Mouse (Mus musculus): ENCODE results near the gene Pip4p1. TPM values are rescaled to one million over a fixed set of nuclear protein-coding genes. Genes with fewer than 3 reads are reported as not detected.

Gene Pip4p1
- polyA plus RNA-seq, 1 experiment, result 156 TPM

GRCm38 (mm10) chr14:50896747-50897373 is 33.8 kb downstream of the Pip4p1 start:
- peak in 1 of 2 experiments; percentile 55 for DNase-seq (ENCODE audit: extremely low spot score in 1 of 2, low spot score in 1 of 2)

- DNase-seq (ENCODE audit: extremely low spot score in 1 of 2, low spot score in 1 of 2), result peak in 1 of 2 experiments; percentile 60
These were observed 34.5 kb downstream of the Pip4p1 start for GRCm38 (mm10) chr14:50895985-50896746.

- DNase-seq (ENCODE audit: extremely low spot score in 1 of 2, low spot score in 1 of 2), result no peak
These were observed 35.2 kb downstream of the Pip4p1 start for GRCm38 (mm10) chr14:50895407-50895806.

GRCm38 (mm10) chr14:50892541-50893459 is 37.9 kb downstream of the Pip4p1 start:
- no peak for DNase-seq (ENCODE audit: extremely low spot score in 1 of 2, low spot score in 1 of 2)

- DNase-seq (ENCODE audit: extremely low spot score in 1 of 2, low spot score in 1 of 2), result no peak
These were observed 38.6 kb downstream of the Pip4p1 start for GRCm38 (mm10) chr14:50892091-50892490.

- no peak for DNase-seq (ENCODE audit: extremely low spot score in 1 of 2, low spot score in 1 of 2)
These were observed 39.0 kb downstream of the Pip4p1 start for GRCm38 (mm10) chr14:50891621-50892020.

- peak in 1 of 2 experiments; percentile 51 for DNase-seq (ENCODE audit: extremely low spot score in 1 of 2, low spot score in 1 of 2)
These were observed 54.3 kb downstream of the Pip4p1 start for GRCm38 (mm10) chr14:50876236-50876950.

Other genes starting within 250 kb of the Pip4p1 start
- gene Olfr747, start 237.7 kb downstream of the Pip4p1 start, polyA plus RNA-seq (2012; rRNA removed), result not detected in 2 replicates
- gene Olfr748, start 223.5 kb downstream of the Pip4p1 start, polyA plus RNA-seq (2012; rRNA removed), result not detected in 2 replicates
- gene Olfr749, start 185.8 kb downstream of the Pip4p1 start, polyA plus RNA-seq (2012; rRNA removed), result 0.13 and 0.14 TPM in 2 replicates
- gene Ttc5, start 145.3 kb downstream of the Pip4p1 start, polyA plus RNA-seq (2012; rRNA removed), result 61.4 and 70.5 TPM in 2 replicates
- gene Ccnb1ip1, start 123.1 kb downstream of the Pip4p1 start, polyA plus RNA-seq (2012; rRNA removed), result 0.06 and 0.08 TPM in 2 replicates
- 58.4 and 58.7 TPM in 2 replicates for gene Parp2, start 123.0 kb downstream of the Pip4p1 start, polyA plus RNA-seq (2012; rRNA removed)
- 3.5 and 5.2 TPM in 2 replicates for gene Tep1, start 60.3 kb downstream of the Pip4p1 start, polyA plus RNA-seq (2012; rRNA removed)
- gene Klhl33, start 33.3 kb downstream of the Pip4p1 start, polyA plus RNA-seq (2012; rRNA removed), result 3.1 and 3.3 TPM in 2 replicates
- gene Osgep, start 6.0 kb downstream of the Pip4p1 start, polyA plus RNA-seq (2012; rRNA removed), result 66.7 and 70.0 TPM in 2 replicates
- 60.2 and 60.5 TPM in 2 replicates for gene Apex1, start 5.9 kb downstream of the Pip4p1 start, polyA plus RNA-seq (2012; rRNA removed)
- gene Pnp, start 226 bp upstream of the Pip4p1 start, polyA plus RNA-seq (2012; rRNA removed), result 27.2 and 30.1 TPM in 2 replicates
- gene Gm49342, start 13.7 kb upstream of the Pip4p1 start, polyA plus RNA-seq (2012; rRNA removed), result 25.7 and 37.9 TPM in 2 replicates
- gene Pnp2, start 25.1 kb upstream of the Pip4p1 start, polyA plus RNA-seq (2012; rRNA removed), result 1.3 and 1.7 TPM in 2 replicates
- 0.16 TPM in 1 of 2 replicates, not detected in the other for gene Rnase10, start 76.9 kb upstream of the Pip4p1 start, polyA plus RNA-seq (2012; rRNA removed)
- not detected in 2 replicates for gene Rnase9, start 111.0 kb upstream of the Pip4p1 start, polyA plus RNA-seq (2012; rRNA removed)
- gene Rnase11, start 119.3 kb upstream of the Pip4p1 start, polyA plus RNA-seq (2012; rRNA removed), result not detected in 2 replicates
- gene Rnase12, start 126.8 kb upstream of the Pip4p1 start, polyA plus RNA-seq (2012; rRNA removed), result 0.20 TPM in 1 of 2 replicates, not detected in the other
- gene Olfr750, start 143.6 kb upstream of the Pip4p1 start, polyA plus RNA-seq (2012; rRNA removed), result not detected in 2 replicates
- 20.3 and 27.1 TPM in 2 replicates for gene Rnase4, start 160.2 kb upstream of the Pip4p1 start, polyA plus RNA-seq (2012; rRNA removed)
- 4.2 and 6.9 TPM in 2 replicates for gene Ang, start 160.3 kb upstream of the Pip4p1 start, polyA plus RNA-seq (2012; rRNA removed)
- not detected in 2 replicates for gene Eddm3b, start 183.6 kb upstream of the Pip4p1 start, polyA plus RNA-seq (2012; rRNA removed)
- 0.38 and 0.56 TPM in 2 replicates for gene Rnase6, start 193.1 kb upstream of the Pip4p1 start, polyA plus RNA-seq (2012; rRNA removed)
- gene Rnase1, start 215.9 kb upstream of the Pip4p1 start, polyA plus RNA-seq (2012; rRNA removed), result 0.72 and 0.99 TPM in 2 replicates
- not detected in 2 replicates for gene Rnase2b, start 231.4 kb upstream of the Pip4p1 start, polyA plus RNA-seq (2012; rRNA removed)

Measured in frontal cortex, adult 2 months (tissue).